Mouse (Mus musculus) MEL (cell line): ENCODE measurements at regions not wholly inside any gene's neighbourhood (a gene's known extent, or its start where the extent isn't known, plus 50 kb on each side); places are given as distances from the start of the nearest gene placed in this dataset.

Source experiments
- DNase-seq: peaks from one replicate; pipeline ENCODE4 v3.0.0; 2011; ENCODE audit warnings: low read depth, low spot score
- H3K27ac ChIP-seq: 2 replicates; pipeline ENCODE4 v1.5.1; 2012; ENCODE audit warnings: low read depth, mild to moderate bottlenecking, control low read depth, low read length, moderate library complexity; ENCODE audit not compliant: control insufficient read depth
- H3K27me3 ChIP-seq, 2 experiments: fragments of 150-350 bp in 1 of 2; sonication (generic) in 1 of 2; 2 replicates each; pipeline ENCODE4 v1.6.1; 2012; ENCODE audit warnings: low read length in 2 of 2, mild to moderate bottlenecking in 2 of 2, improper control_type of control experiment in 1 of 2, moderate library complexity in 1 of 2; ENCODE audit not compliant: insufficient read depth in 2 of 2, control insufficient read depth in 1 of 2
- H3K36me3 ChIP-seq, 2 experiments: 2 replicates each; pipeline ENCODE4 v1.6.1; 2012 to 2014; ENCODE audit warnings: low read length in 2 of 2, improper control_type of control experiment in 1 of 2, inconsistent platforms in 1 of 2, mild to moderate bottlenecking in 1 of 2; ENCODE audit not compliant: insufficient read depth in 2 of 2, control insufficient read depth in 1 of 2
- H3K4me1 ChIP-seq, 2 experiments: fragments of 150-350 bp in 1 of 2; sonication (generic) in 1 of 2; 2 replicates each; pipeline ENCODE4 v1.6.1; 2012; ENCODE audit warnings: low read length in 2 of 2, improper control_type of control experiment in 1 of 2, mild to moderate bottlenecking in 1 of 2; ENCODE audit not compliant: insufficient read depth in 2 of 2, control insufficient read depth in 1 of 2
- H3K4me3 ChIP-seq, 2 experiments: fragments of 150-350 bp in 1 of 2; sonication (generic) in 1 of 2; 2 replicates each; pipeline ENCODE4 v1.5.1; 2012; ENCODE audit warnings: low read depth in 2 of 2, low read length in 2 of 2, mild to moderate bottlenecking in 2 of 2, moderate library complexity in 2 of 2, control low read depth in 1 of 2, improper control_type of control experiment in 1 of 2; ENCODE audit not compliant: control insufficient read depth in 1 of 2, insufficient read depth in 1 of 2
- H3K79me2 ChIP-seq: 2 replicates; pipeline ENCODE4 v1.6.1; 2012; ENCODE audit warnings: mild to moderate bottlenecking, low read length, moderate library complexity; ENCODE audit not compliant: control insufficient read depth, poor library complexity, insufficient read depth
- H3K9ac ChIP-seq: 2 replicates; pipeline ENCODE4 v1.6.1; 2012; ENCODE audit warnings: low read depth, mild to moderate bottlenecking, control low read depth, low read length, moderate library complexity; ENCODE audit not compliant: control insufficient read depth, poor library complexity, severe bottlenecking
- H3K9me3 ChIP-seq: fragments of 150-350 bp; sonication (generic); replicated peaks from 2 replicates; pipeline ENCODE4 v1.6.1; 2012; ENCODE audit warnings: mild to moderate bottlenecking, low read length, improper control_type of control experiment, moderate library complexity; ENCODE audit not compliant: insufficient read depth
- CHD1 ChIP-seq: IDR thresholded peaks from 2 replicates; pipeline ENCODE4 v1.6.1; 2012; ENCODE audit warnings: low read depth, mild to moderate bottlenecking, inconsistent platforms, low read length, improper control_type of control experiment
- CHD2 ChIP-seq: IDR thresholded peaks from 2 replicates; pipeline ENCODE4 v1.6.1; 2011; ENCODE audit warnings: low read length, improper control_type of control experiment
- ELF1 ChIP-seq: IDR thresholded peaks from 2 replicates; pipeline ENCODE4 v1.6.1; 2014; ENCODE audit warnings: low read depth, mild to moderate bottlenecking, inconsistent platforms, low read length, improper control_type of control experiment, moderate library complexity
- EP300 ChIP-seq, 2 experiments: IDR thresholded peaks; 2 replicates each; pipeline ENCODE4 v1.6.1; 2011; ENCODE audit warnings: improper control_type of control experiment in 2 of 2, low read length in 2 of 2, low read depth in 1 of 2, mild to moderate bottlenecking in 1 of 2
- ETS1 ChIP-seq: IDR thresholded peaks from 2 replicates; pipeline ENCODE4 v1.6.1; 2012; ENCODE audit warnings: low read depth, mild to moderate bottlenecking, inconsistent platforms, low read length, improper control_type of control experiment, moderate library complexity
- GATA1 ChIP-seq: IDR thresholded peaks from 2 replicates; pipeline ENCODE4 v1.6.1; 2011; ENCODE audit warnings: low read depth, low read length, improper control_type of control experiment
- HCFC1 ChIP-seq: IDR thresholded peaks from 2 replicates; pipeline ENCODE4 v1.6.1; 2012; ENCODE audit warnings: low read depth, mild to moderate bottlenecking, inconsistent platforms, low read length, improper control_type of control experiment, moderate library complexity
- JUND ChIP-seq: IDR thresholded peaks from 2 replicates; pipeline ENCODE4 v1.6.1; 2011; ENCODE audit warnings: low read depth, mild to moderate bottlenecking, improper control_type of control experiment, low read length
- KAT2A ChIP-seq: conservative IDR thresholded peaks from 2 replicates; pipeline ENCODE4 v1.6.1; 2012; ENCODE audit warnings: low read depth, low read length, improper control_type of control experiment, inconsistent platforms
- MAZ ChIP-seq: IDR thresholded peaks from 2 replicates; pipeline ENCODE4 v1.6.1; 2012; ENCODE audit warnings: low read depth, mild to moderate bottlenecking, inconsistent platforms, low read length, improper control_type of control experiment
- MXI1 ChIP-seq: IDR thresholded peaks from 2 replicates; pipeline ENCODE4 v1.6.1; 2011; ENCODE audit warnings: mild to moderate bottlenecking, low read depth, low read length, improper control_type of control experiment
- MYB ChIP-seq: IDR thresholded peaks from 2 replicates; pipeline ENCODE4 v1.6.1; 2011; ENCODE audit warnings: mild to moderate bottlenecking, low read depth, low read length, improper control_type of control experiment
- MYC ChIP-seq: IDR thresholded peaks from 2 replicates; pipeline ENCODE4 v1.6.1; 2011; ENCODE audit warnings: low read depth, mild to moderate bottlenecking, low read length, improper control_type of control experiment, moderate library complexity
- NRF1 ChIP-seq: IDR thresholded peaks from 2 replicates; pipeline ENCODE4 v1.6.1; 2014; ENCODE audit warnings: low read depth, mild to moderate bottlenecking, inconsistent platforms, low read length, improper control_type of control experiment, moderate library complexity; ENCODE audit not compliant: poor library complexity, insufficient read depth, severe bottlenecking
- POLR2AphosphoS2 ChIP-seq: IDR thresholded peaks from 2 replicates; pipeline ENCODE4 v1.6.1; 2011; ENCODE audit warnings: low read length, improper control_type of control experiment
- RCOR1 ChIP-seq: IDR thresholded peaks from 2 replicates; pipeline ENCODE4 v1.6.1; 2012; ENCODE audit warnings: low read depth, mild to moderate bottlenecking, inconsistent platforms, low read length, improper control_type of control experiment
- TAL1 ChIP-seq: IDR thresholded peaks from 2 replicates; pipeline ENCODE4 v1.6.1; 2012; ENCODE audit warnings: mild to moderate bottlenecking, inconsistent platforms, low read length, moderate library complexity, mixed read lengths
- TBP ChIP-seq: IDR thresholded peaks from 2 replicates; pipeline ENCODE4 v1.8.0; 2011; ENCODE audit warnings: low read depth, low read length, improper control_type of control experiment
- ZC3H11A ChIP-seq: IDR thresholded peaks from 2 replicates; pipeline ENCODE4 v1.6.1; 2012; ENCODE audit warnings: low read depth, mild to moderate bottlenecking, inconsistent platforms, low read length, improper control_type of control experiment

GRCm38 (mm10) chr2:108584799-108585198, 695.7 kb upstream of the Kif18a start:
- no peaks in the 10 kb centered on the region for H3K27me3 ChIP-seq
- no peak overlapping the region for H3K4me3 ChIP-seq
- DNase-seq: no peak
- no peaks in the 10 kb centered on the region for H3K4me1 ChIP-seq
- H3K9me3 ChIP-seq: no peaks in the 10 kb centered on the region
- H3K79me2 ChIP-seq: no peaks in the 10 kb centered on the region
- H3K27ac ChIP-seq: no peak overlapping the region
- H3K9ac ChIP-seq: no peak overlapping the region
- no peak for TF ChIP-seq MAZ
- TF ChIP-seq CHD2: no peak
- TF ChIP-seq ETS1: no peak
- TF ChIP-seq MXI1: no peak
- no peak for TF ChIP-seq POLR2AphosphoS2
- TF ChIP-seq GATA1: no peak
- TF ChIP-seq TBP: no peak
- no peak for TF ChIP-seq NRF1
- TF ChIP-seq ELF1: no peak
- no peak for TF ChIP-seq KAT2A
- TF ChIP-seq JUND: no peak
- TF ChIP-seq HCFC1: no peak
- TF ChIP-seq CHD1: no peak
- TF ChIP-seq MYC: no peak
- no peak for TF ChIP-seq TAL1
- TF ChIP-seq ZC3H11A: no peak
- H3K36me3 ChIP-seq: no peaks in the 10 kb centered on the region

GRCm38 (mm10) chr2:108593555-108593954, 687.0 kb upstream of the Kif18a start:
- H3K36me3 ChIP-seq: no peaks in the 10 kb centered on the region
- H3K9me3 ChIP-seq: no peaks in the 10 kb centered on the region
- H3K4me1 ChIP-seq: no peaks in the 10 kb centered on the region
- peaks cover 0 to 3% of the 10 kb centered on the region in 2 experiments; a peak in 1 of 4 replicates for H3K27me3 ChIP-seq
- H3K4me3 ChIP-seq: no peak overlapping the region
- TF ChIP-seq TAL1 (no peak), RCOR1 (peak; percentile 45; the same call in 1 of the 2 replicates)
- TF ChIP-seq, all 39 proteins: peak for 1
- DNase-seq: peak; percentile 3
- Histone ChIP-seq H3K27ac (no peak overlapping the region), H3K79me2 (no peaks in the 10 kb centered on the region), H3K9ac (no peak overlapping the region)

GRCm38 (mm10) chr2:108600346-108600745, 680.2 kb upstream of the Kif18a start:
- no peaks in the 10 kb centered on the region for H3K9me3 ChIP-seq
- peak; percentile 57 for DNase-seq
- 0 out of 4 replicates have a peak, but pooled peaks have one; percentile 5 to 12 for TF ChIP-seq EP300 (IDR thresholded peaks at IDR 0.05; ENCODE audit: low read depth in 1 of 2, low read length in 2 of 2)
- no peak for TF ChIP-seq MYB
- TF ChIP-seq, all 39 proteins: peak for 1
- Histone ChIP-seq H3K9ac (no peak overlapping the region), H3K4me3 (no peak overlapping the region), H3K4me1 (no peaks in the 10 kb centered on the region), H3K27me3 (peaks cover 0 to 3% of the 10 kb centered on the region in 2 experiments; a peak in 1 of 4 replicates), H3K36me3 (no peaks in the 10 kb centered on the region), H3K79me2 (no peaks in the 10 kb centered on the region), H3K27ac (no peak overlapping the region)
